Mouse (Mus musculus) cerebellum, postnatal 36 days (tissue): ENCODE measurements around the gene Ipo13.

Experiments used
- DNase-seq, 2 experiments: peaks; one replicate each; pipeline ENCODE4 v3.0.0; 2021 to 2022; ENCODE audit warnings: mixed read lengths in 2 of 2

The Ipo13 gene

DNA sequence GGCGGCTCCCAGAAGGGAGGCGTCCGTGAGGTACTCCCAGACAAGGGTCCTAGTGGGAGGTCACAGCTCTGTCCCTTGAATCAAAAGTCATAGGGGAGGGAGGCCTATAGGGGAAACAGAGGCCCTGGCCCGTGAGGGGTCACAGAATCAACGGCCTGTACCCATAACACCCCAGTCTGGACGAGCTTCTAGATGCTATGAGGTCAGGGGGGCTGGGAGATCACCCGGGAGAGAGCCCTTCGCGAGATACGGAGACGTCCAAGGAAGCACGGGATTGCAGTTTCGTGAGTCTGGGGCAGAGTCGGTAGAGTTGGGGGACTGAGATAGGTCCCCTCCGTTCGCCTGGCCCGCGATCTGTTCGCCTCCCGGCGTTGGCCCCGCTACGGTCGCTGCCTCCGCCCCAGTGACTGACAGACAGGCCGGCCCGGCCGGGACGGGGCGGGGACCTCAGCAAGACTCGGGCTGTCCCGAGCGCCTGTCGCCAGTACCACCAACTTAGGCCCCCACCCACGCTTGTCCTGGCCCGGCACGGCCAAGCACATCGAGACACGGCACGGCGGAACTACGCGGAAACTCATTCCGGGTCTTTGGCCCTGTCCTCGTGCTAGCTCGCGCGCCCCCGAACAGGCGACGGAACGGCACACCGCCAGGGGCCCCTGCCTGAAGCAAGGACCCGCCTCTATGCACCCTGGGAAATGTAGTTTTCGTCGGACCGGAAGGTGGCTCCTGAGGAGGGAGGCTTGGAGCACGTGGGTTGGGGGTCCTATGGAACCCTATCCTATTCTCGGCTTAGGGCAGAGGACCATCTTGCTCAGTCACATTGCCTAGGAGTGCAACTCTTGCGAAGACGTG is at the start of gene Ipo13:
TSS of gene Ipo13 (minus strand) at position 409 of the 852 bp plus-strand sequence.
- DNase-seq: peak; percentile 87 to 92

DNA sequence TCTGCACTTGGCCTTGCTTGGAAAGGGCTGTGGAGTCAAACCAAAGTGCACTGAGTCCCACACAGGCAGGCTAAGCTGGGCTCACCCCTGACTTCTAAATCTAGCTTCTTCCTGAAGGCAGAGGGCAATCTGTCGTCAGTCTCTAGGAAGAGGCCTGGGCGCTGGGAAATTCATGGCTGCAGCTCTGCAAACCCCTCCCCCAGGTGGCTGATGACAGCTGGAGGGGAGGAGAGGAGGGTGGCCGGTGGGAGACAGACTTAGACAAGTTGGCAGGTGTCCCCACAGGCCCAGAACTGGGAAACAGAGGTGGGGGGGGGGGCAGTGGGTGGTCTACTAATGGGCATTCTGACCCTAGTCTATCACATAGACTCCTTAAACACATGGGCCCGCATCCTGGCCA is 42.7 kb upstream of the Ipo13 start:
- DNase-seq: no peak

DNA sequence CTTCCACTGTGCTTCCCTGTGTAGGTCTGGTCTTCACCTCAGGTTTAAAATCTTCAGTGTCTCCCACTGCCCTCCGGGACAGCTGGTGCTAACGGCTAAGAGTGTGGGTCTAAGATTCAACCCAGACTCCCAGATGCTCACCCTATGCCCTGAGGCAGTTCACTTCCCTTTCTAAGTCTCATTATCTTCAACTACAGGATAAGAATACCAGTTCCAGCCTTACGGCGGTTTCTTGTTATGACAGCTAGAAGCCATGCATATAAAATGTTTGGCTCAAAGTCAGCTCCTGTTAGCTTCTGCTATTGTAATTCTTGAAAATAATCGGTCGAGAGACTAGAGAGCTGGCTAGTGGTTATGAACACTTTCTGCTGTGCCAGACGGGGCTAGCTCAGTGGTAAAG is 32.7 kb upstream of the Ipo13 start:
- no peak for DNase-seq

DNA sequence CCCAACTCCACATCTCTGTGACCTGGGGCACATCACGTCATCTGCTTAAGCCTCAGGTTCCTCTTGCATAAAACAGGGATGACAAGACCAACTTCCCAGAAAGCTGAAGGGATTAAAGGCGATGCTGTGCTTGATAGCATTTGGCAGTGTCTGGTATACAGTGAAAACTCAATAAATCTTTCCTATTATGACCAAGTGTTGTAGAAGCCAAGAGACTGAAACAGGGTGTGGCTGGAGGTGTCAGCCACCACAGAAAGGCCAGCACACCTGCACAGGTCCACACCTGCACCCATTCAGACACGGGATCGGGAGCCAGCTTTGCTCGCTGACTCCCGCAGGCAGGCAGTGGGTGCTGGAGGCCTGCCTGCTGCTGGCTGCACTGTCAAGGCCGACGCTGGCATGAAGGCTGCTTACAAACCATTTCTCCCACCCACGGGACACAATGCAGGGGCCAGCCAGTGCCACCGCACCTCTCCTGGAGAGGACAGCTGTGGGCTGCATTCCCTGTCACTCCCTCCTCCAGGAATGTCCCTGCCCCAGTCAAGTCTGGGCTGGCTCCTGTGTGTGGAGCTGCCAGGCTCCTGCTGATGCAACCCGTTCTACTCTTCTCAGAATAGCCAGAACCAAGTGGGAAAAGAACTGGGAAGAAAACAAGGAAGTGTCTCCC is 32.0 kb upstream of the Ipo13 start:
- peak in 1 of 2 experiments; percentile 10 for DNase-seq

DNA sequence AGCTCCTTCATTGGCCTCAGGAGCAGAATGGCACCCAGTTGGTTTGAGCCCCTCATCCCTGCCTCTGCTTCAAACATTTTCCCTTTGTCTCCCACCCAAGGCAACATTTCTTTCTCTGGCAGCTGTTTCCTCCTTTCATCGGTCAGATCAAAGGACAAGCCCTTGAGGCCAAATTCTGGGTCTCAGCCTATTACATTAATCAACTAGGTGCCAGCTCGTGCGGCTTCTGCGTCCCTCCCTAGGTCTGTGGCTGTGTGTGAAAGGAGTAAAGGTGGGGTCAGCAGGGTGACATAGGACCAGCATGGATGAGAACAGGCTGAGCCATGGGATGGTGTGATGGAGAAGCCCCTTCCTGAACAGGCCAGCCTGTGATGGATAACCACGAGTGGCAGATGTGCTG is 28.5 kb upstream of the Ipo13 start:
- no peak for DNase-seq

DNA sequence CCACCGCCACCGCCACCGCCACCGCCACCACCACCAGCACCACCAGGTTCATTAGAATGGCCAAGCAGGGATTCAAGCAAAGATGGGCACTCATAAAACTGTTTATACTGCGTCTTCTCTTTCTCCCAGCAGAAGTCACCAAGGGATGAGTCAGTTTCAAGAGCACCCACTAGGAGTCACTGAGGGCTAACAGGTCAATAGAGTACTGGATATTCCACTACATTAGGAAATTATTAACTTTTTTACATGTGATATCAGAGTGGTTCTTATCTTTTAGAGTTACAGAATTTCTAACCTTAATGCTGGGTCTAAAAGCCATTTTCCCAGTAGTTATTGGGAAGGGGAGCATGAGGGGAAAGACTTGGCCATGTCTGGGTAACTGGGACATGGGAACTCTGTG is 22.2 kb upstream of the Ipo13 start:
- no peak for DNase-seq

DNA sequence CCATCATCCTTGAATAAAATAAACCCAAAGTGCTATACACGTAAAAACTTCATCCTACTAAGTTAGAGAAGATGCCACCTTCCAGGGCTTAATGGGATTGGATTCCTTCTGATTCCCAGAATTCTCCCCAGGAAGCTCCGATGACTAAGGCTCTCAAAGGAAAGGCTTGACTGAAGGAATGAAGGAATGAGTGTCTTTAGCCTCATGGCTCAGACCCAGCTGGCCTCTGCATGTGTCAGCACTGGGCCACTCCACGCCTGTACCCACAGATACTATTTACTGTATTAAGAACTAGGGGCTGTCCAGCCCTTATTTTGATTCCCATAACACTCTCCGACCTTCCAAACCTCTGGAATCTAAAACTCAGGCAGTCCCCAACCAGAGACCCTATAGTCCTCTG is 19.3 kb upstream of the Ipo13 start:
- DNase-seq: no peak

DNA sequence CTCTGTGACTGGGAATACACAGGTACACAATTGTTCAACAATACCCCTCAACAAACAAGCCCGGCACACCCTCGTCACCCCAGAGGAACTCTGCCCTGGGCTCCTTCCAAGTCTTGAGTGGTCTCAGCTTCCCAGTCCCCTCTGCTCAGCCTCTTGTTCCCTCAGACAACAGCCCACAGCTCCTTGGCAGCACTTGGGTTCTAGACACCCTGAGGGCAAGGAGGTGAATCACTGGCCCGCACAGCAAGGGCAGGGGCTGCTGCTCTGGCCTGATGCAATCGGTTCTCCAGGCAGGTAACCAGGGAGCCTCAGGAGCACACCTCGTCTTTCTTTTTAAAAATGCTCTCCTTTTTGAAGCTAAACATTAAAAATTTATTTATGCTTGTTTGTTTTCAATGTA is 18.4 kb upstream of the Ipo13 start:
- DNase-seq: no peak

DNA sequence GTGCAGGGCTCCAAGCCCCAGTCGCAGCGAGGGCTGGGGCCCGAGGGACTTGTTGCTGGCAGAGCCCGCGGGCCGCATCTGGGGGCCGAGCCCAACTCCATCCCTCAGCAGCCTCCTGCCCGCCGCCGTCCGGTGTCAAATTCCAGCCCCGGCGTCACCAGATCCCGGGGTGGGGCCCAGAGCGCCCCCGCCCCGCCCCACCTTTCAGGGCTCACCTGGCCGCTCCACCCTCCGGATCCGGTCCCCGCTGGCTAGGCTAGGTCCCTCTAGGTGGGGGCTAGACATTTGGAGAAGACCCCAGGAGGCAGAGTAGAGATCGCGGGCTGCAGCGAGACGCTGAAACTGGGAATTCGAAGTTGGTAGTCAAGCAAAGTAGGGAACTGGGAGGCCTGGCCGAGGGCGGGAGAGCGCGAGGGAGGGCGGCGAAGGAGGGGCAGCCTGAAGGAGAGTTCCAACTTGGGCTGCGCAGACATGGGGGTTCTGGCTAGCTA is 14.6 kb upstream of the Ipo13 start, which contains the start of gene Artn:
TSS of gene Artn (minus strand) at position 373 of the 491 bp plus-strand sequence.
- peak in 1 of 2 experiments; percentile 18 for DNase-seq

DNA sequence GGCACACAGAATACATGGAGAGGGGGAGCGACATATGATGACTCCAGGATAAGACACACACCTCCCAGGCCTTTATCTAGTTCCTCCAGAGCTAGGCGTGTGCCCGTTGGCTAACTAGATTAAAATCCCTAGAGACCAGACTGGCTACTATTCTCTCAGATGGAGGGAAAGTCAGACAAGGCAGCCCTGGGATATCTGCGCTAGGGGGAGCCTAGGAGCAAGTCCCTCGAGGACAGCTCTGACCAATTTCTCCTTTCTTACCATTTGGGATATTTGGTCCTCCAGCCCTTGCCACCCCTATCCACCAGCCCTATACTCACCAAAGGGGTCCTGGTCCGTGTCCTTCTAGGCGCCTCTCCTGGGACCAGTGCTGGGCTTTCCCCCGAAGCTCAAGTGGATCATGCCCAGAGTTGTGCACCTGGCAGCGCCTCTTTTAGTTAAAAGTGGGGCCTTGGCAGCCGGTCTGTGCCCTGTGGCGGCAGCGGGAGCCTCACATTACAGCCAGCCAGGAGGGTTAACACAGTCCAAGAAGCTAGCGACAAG is 14.0 kb upstream of the Ipo13 start:
- DNase-seq: peak; percentile 48 to 54

DNA sequence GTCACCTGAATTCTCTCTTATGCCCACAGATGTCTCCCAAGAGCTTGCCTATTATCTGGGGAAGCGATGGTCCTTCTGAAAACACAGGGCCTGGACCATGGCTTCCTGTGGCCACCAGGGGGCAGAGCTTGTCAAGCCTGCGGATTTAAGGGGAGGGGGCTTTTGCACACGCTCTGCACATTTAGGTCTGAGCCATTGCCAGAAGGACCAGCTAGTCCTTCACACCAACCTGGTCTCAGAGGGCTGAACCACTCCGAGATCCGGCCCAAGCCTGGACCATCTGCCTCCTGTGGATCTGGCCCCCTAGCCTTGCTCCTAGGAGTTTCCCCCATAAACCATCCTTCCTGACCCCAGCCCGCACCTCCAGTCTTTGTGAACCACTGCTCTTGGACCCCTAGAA is 13.4 kb upstream of the Ipo13 start:
- peak in 1 of 2 experiments; percentile 47 for DNase-seq

DNA sequence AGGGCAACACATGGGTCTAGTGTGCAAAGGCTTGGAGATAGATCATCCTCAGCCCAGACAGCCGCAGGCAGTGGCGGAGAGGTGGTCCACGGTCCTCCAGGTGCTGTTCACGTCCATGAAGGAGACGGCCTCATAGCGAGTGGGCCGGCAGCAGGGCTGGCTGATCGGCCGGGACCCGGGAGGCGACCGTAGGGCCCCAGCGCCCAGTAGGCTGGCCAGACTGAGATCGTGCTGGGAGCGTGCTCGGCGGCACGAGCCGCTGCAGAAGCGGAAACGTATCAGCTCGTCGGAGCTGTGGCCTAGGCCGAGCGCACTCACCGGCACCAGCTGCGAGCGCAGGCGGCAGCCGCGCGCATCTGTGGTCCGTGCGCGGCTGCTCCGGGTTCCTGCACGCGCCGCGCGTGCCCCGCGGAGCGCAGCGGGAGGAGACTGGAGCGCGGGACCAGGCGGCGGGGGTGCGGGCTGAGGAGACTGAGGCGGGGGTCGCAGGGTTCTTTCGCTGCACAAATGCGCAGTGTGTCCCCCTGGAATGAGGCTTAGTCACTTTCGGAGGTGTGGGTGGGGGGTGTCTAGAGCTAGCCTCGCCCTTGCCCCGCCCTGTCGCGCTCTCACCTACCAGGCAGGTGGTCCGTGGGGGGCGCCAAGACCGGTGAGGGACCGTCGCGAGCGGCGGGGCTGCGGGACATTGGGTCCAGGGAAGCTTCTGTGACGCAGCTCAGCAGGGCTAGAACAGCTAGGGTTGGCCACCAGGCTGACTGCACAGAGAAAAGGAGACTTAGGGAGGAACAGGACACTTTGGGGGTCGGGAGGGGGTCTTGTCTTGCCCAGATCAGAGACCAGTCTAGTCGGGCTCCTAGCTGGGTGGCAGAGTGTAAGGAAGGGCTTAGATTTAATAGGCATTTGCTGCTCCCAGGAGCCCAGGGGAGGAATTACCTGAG is 12.0 kb upstream of the Ipo13 start:
- DNase-seq: peak; percentile 43 to 44

DNA sequence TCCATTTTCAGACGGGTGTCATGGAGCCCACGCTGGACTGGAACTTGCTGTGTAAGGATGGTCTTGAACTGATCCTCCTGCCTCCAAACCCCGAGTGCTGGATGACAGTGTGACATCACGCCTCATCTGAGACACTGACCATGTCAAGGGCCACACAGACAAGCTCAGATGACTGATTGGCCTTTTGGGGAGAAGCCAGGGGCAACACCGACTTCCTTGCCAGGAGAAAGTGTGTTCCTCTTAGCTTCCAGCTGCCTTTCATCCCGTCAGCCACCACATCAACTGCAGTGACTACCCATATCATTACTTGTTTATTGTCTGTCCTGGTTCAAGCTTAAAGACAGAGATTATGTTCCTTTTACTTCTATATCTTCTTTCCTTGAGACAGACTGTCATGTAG is 10.1 kb upstream of the Ipo13 start:
- DNase-seq: no peak

DNA sequence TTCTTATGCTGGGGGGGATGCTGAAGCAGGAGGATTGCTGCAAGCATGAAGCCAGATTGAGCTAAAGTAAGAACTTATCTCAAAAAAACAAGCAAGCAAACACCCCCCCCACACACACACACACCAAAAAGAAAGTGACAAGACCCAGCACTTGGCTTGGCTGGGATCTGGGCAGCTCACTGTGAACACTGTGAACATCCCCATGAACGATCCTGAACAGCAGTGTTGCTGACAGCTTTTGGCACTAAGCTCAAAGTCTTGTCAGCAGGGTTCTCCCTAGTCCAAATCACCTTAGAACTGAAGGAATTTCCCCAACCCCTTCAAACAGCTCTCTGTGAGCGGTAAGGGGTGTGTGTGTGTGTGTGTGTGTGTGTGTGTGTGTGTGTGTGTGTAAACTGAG is 8.7 kb upstream of the Ipo13 start:
- DNase-seq: no peak

DNA sequence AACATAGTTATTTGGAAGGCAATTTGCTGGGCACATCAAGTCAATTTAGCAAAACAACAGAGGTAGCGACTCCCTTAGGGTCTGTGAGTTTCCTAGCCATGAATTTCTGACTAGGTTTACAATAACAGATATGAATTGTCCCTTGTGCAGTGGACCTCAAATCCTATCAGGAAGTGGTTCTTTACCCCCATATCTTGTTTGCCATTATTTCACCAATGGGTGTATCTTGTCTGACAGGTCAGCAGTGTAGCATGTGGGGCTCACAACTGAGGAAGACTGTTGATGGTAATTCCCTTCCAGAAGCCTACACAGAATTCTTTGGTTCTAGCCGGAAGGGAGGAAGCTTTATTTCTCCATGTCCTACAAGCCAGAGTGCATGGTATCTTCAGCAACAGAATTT is 6.6 kb upstream of the Ipo13 start:
- DNase-seq: no peak

DNA sequence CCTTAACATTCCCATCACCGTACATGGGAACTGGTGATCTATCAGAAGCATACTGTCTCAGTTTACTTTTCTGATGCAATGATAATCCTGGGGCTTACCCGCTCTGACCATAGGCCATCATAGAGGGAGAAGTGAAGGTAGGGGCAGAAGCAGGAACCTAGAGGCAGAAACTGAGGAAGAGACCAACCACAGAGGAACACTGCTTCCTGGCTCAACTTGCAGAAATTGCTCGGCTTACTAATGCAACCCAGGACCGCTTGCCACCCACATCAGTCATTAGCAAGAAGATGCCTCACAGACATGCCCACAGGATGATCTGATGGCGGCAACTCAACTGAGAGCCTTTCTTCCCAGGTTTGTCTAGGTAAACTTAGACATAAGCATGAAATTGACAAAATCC is 4.0 kb upstream of the Ipo13 start:
- no peak for DNase-seq

DNA sequence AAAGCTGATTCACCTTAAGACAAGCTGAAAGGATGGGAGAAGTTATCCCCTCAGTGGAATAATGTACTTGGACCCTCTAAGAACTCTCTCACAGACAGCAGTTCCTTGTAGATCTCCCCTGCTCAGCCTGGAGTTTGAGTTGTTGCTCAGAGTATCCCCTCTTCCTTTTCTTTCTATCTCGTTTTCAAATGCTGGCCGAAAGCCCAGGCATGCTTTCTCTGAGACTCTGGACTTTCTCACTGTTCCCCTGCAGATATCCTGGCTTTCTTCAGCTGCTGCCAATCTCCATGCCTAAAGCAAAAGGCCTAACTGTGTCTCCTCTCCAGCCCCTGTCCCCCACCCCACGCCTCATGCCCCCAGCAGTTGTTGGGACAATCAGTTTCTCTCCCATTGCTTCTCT is 3.5 kb upstream of the Ipo13 start:
- no peak for DNase-seq

DNA sequence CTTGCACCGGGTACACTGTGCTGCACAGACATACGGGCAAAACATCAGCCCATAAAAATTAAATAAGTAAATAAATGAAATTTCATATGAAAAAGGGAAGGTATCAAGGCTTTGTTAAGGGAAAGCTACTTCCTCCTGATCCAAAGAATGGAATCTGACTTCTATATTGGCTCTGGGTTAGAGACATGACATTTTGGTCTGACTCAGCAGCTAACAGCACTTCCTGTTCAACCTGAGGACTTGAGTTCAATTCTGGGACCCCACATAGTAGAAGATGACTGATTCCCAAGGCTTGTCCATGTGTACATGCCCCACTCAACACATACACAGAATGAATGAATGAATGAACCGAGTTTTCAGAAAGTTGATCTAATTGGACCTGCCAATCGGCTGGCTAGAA is 3.0 kb upstream of the Ipo13 start:
- DNase-seq: no peak

DNA sequence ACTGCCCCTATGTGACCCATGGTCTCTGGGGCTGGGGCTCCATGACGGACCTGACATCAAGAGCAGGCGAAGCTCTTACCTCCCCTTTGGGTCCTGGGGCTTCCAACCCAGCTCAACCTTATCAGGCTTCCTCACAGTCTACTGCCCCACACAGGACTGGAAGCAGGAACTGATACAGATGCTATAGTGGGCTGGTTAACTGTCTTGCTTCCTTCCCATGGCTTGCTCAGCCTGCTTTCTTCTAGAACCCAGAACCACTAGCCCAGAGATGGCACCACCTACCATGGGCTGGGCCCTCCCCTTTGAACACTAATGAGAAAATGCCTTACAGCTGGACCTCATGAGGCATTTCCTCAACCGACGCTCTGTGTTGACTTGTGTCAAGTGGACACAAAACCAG is 2.6 kb upstream of the Ipo13 start:
- no peak for DNase-seq

DNA sequence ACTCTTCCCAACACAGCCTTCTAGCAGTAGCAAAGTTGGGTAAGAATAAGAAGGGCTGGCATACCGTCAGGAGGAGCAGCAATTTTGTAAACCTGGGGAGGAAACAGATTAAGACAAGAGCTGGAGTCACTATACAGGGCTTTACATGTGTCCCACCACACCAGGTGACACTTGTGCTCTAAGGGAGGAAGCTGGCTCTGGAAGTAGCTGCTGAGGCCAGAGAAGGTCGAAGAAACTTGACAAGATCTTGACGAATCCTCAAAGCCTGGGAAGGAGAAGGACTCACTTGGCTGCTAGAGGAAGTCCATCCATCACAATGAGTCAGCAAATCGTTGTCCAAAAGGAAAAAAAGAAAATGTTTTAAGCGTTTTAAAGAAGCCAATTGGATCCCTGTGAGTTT is 1.6 kb upstream of the Ipo13 start:
- no peak for DNase-seq

DNA sequence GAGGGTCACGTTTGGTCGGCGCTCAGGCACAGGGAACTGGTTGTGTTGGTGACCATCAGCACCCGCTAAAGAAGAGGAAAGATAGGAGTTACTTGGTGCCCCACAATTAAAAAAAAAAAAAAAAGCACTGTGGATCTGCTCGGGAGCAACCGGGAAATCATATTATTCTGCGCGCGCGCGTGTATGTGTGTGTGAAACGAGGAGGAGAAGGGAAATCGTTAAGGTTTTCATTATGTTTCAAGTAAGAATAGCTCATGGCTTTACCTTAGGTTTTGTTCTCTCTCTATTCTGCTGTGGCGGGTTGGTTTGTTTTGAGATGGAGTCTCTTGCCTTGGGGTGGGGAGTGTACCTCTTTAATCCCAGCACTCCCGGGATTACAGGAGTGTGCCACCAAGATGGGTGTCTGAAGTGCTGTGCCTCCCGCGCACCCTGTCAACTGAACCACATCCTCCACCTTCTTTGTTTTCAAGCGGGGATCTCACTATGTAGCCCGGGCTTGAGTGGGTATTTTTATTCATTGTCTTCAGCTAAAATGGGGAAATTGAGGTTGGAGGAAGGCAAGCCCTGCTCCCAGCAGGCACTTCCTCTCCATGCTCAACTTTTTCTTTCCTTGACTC is 798 bp upstream of the Ipo13 start:
- no peak for DNase-seq

DNA sequence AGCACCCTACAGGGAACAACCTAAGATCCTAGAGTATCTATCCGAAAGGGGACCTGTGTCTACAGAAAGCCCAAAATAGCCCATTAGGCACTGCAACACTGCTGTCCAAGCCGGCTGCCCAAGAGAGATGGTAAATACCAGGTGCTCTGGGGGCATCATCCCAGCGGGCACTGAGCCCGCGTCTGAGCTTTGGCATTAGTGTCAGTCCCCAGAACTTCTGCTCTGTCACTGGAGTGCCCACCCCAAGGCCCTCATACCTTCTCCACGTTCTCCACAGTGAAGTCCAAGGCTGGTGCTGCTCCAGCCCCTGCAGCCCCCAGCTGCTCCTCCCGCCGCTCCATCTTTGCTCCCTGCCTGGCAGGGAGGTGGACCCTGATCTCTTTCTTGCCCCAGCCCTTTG is 768 bp downstream of the Ipo13 start:
- DNase-seq: peak in 1 of 2 experiments; percentile 64
